Mouse (Mus musculus) lung, adult 2 months (tissue): ENCODE results near the gene Sgsm2. TPM values are rescaled to one million over a fixed set of nuclear protein-coding genes. Genes with fewer than 3 reads are reported as not detected.
A peak's percentile ranks its signal among the peaks of the same experiment; 100 is the strongest.

Source experiments
- DNase-seq: peaks from one replicate; pipeline ENCODE4 v3.0.0; 2022
- H3K4me1 ChIP-seq: fragments of 200-500 bp; 2 replicates; pipeline ENCODE4 v1.6.1; 2011; ENCODE audit warnings: low read length; ENCODE audit not compliant: control insufficient read depth, insufficient read depth
- H3K4me3 ChIP-seq: fragments of 200-500 bp; replicated peaks from 2 replicates; pipeline ENCODE3; 2011; ENCODE audit warnings: low read depth, mild to moderate bottlenecking, control low read depth, low read length; ENCODE audit errors: extremely low read depth
- CTCF ChIP-seq: fragments of 200-500 bp; IDR thresholded peaks from 2 replicates; pipeline ENCODE4 v1.5.1; 2011; ENCODE audit warnings: mild to moderate bottlenecking, low read length, control low read depth; ENCODE audit not compliant: insufficient read depth
- POLR2A ChIP-seq: fragments of 200-500 bp; IDR thresholded peaks from 2 replicates; pipeline ENCODE4 v1.6.1; 2011; ENCODE audit warnings: low read depth, mild to moderate bottlenecking, control low read depth, low read length, borderline replicate concordance; ENCODE audit errors: extremely low read depth
- WGBS: fragments of 180-500 bp; shearing (Covaris S2); methylation state at CpG from one replicate; pipeline ENCODE4 v1.1.7; 2018; 5-methylcytosine and 5-hydroxymethylcytosine counted together
- polyA plus RNA-seq: library from polyadenylated mRNA; depleted of rRNA; stranded (reverse); fragments of >200 nt; gene quantifications from 2 replicates; pipeline ENCODE4 v1.2.3, GENCODE M21; 2012; rRNA removed

The Sgsm2 gene
- polyA plus RNA-seq, result 19.3 and 22.1 TPM in 2 replicates

DNA sequence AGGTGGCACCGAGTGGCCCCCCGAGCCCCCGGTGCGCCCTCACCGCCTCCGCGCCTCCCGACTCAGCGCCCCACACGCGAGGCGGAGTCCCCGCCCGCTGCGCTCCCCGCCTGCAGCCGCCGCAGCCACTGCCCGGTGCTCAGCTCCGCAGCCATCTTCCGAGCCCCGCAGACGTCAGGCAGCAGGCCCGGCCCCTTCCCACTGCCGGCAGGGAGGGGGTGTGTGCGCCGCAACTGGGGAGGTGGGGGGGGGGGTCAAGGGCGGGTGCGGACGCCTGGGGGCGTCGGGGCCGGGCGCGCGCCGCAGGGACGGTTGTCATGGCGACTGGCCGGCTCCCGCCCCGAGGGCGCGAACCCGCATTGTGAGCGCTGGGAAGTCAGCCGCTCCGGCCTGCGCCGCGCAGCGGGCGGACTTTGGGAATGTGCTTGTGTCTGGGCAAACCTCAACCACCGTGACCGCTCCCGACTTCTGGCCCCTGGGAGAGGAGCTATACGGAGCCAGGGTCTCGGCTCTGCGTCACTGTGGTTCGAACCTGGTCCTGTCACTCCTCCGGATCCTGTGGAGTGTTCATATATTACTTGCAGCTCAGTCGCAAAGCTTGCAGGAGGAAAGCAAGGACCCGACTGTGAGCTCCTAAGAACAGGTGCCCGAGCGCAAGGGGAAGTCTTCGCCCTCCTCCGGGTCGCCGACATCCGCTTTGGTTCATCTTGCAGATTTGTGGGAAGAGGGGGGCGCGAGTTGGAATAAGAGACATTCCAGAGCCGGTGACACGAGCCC is at the start of gene Sgsm2:
Gene Sgsm2, minus strand, starts transcription at position 160 of the 777 bp plus-strand sequence.
- under 1% methylated on average over 67 of the region's 74 CpGs for WGBS
- no peak for TF ChIP-seq CTCF
- TF ChIP-seq POLR2A, result 0 out of 2 replicates have a peak, but pooled peaks have one; percentile 5
- peak; percentile 67 for DNase-seq
- H3K4me1 ChIP-seq, result peaks cover 5% of the 10 kb centered on the region; the same call in 1 of the 2 replicates
- H3K4me3 ChIP-seq, result peak within 1 kb of the TSS; percentile 87

DNA sequence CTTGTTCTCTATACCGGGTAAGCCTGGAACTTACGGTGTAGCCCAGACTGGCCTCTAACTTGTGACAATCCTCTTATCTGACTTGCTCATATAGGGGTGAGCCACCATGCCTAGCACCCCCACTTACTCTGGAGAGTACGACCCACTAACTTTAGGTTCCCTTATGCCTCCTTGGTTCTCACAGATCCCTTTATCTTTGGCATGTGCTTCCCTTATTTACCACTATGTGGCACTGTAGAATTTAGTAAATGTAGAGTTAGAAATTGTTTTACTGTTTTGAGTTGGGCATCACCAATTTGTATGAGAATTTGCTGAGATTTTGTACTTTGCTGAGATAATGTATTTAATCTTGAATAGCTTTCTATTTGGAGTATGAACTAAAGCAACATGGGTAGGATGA is 49.5 kb upstream of the Sgsm2 start:
- TF ChIP-seq POLR2A (no peak), CTCF (no peak)
- DNase-seq, result no peak
- H3K4me3 ChIP-seq, result no peak overlapping the region
- 71% methylated on average over 3 of the region's 3 CpGs for WGBS
- no peaks in the 10 kb centered on the region for H3K4me1 ChIP-seq

DNA sequence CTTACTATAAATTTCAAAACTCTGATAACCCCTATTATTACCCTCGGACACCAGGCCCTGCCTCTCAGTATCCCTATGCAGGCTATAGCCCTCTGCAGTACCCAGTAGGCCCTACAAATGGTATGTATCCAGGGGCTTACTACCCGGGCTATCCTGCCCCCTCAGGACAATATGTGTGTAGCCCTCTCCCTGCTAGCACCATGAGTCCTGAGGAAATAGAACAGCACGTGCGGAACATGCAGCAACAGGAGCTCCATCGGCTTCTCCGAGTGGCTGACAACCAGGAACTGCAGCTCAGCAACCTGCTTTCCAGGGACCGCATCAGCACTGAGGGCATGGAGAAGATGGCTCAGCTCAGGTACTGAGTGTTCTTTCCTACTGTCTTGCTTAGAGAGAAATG is 33.5 kb upstream of the Sgsm2 start:
- 92% methylated on average over 7 of the region's 7 CpGs for WGBS
- H3K4me3 ChIP-seq, result no peak overlapping the region
- TF ChIP-seq CTCF, result no peak
- no peak for TF ChIP-seq POLR2A
- no peak for DNase-seq
- peaks cover 5% of the 10 kb centered on the region for H3K4me1 ChIP-seq

DNA sequence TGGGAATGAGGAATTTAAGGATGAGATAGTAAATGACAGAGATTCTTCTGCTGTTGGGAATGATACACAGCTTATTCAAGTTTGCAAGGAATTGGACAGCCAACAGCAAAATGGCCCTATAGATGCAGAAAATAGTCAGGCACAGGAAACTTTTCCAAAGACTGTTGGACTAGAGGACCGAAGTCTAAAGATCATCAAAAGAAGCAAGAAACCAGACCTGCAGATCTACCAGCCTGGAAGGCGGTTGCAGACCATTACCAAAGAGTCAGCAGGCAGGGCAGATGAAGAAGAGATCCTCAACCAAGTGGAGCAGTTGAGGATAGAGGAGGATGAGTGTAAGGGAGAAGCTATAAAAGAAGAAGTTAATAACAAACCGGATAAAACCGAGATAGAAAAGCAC is 32.3 kb upstream of the Sgsm2 start:
- TF ChIP-seq POLR2A (no peak), CTCF (no peak)
- no peak for DNase-seq
- 87% methylated on average over 4 of the region's 4 CpGs for whole genome bisulfite sequencing
- Histone ChIP-seq H3K4me3 (no peak overlapping the region), H3K4me1 (peaks cover 7% of the 10 kb centered on the region)

DNA sequence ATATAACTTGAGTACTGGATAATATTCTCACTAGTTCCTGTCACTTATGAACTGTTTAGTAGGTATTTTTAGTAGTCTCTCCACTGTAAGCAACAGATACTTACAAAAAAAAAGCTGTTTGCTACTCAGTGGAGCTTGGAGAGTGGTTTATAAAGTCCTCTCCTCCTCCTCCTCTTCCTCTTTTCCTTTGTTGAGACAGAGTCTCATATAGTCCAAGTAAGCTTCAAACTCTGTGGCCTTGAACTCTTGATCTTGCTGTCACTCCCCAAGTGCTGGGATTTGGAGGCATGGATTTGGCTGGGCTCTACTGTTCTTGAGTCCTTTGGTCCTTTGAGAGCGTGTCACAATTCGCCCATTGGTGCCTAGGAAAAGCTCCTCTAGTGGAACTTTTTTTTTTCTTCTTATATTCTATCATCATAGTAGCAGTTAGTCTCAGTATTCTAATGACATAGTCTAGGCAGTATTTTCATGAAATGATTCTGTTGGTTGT is 30.4 kb upstream of the Sgsm2 start:
- H3K4me3 ChIP-seq, result no peak overlapping the region
- no peak for DNase-seq
- TF ChIP-seq POLR2A, result no peak
- no peak for TF ChIP-seq CTCF
- WGBS, result 73% methylated on average over 2 of the region's 2 CpGs
- H3K4me1 ChIP-seq, result peaks cover 7% of the 10 kb centered on the region

DNA sequence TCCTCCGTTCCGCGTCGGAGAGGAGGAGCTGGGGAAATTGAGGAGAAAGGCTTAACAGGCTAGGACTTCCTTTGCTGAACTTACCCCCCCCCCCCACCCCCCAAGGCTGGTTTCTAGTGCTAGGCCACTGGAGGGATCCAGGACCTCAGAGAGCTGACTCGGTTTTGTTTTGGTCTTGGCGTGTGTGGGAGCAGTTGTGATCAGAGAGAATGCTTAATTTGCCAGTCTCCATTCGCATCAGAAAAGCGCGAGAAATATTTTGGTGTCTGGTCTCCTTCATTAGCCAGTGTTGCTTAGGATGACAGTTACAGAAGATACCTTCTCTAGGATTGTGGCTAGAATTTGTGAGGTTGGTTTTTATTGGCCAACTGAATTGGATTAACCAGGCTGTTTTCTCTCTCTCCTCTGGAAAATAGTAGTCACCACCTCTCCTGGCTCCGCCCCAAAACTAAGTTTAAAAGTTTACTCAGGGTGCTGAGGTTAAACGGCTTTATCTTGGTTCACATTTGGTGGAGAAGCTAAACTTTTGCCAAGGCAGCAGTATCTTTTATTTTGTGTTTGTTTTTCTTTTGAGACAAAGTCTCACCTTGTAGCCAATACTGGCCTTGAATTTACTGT is 29.6 kb upstream of the Sgsm2 start:
- TF ChIP-seq POLR2A, result no peak
- TF ChIP-seq CTCF, result no peak
- 3% methylated on average over 11 of the region's 11 CpGs for WGBS
- peaks cover 7% of the 10 kb centered on the region for H3K4me1 ChIP-seq
- peak; percentile 32 for DNase-seq
- H3K4me3 ChIP-seq, result peak overlapping the region; percentile 81

DNA sequence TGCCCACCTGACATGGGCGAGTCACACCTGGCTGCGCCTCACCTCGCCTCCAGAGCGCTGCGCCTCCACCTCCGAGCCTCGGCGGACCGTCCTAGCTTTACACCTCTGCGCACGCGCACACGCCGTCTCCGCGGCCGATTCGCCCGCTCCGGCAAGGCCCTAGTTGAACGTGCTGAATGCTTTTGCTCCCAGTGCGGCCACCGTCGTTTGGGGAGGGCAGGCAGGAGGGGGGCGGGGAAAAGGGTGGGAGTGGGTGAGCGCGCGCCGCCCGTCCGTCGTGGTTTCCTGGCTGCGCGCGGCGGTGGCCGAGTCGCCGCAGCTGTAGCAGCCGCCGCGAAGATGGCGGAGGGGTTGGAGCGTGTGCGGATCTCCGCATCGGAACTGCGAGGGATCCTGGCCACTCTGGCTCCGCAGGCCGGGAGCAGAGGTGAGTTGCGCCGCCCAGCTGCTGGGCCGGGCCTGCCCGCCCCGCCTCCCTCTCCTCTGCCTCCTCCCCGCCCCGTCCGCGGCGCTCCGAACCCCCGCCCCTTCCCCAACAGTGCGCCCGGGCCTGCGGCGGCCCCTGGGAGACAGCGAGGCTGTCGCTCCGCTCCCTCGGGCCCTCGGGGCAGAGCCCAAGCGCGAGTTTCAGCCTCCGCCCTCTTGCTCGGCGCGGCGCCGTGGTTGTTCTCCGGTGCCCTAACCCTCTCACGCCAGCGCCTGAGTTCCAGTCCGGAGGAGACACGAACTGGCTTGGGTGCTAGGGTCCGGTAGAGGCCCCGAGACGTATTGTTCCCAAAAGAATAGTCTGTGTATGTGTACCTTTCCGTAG is 28.9 kb upstream of the Sgsm2 start, which contains the start of the genes Smg6 and Srr:
Gene Smg6, plus strand, starts transcription at position 247 of the 811 bp plus-strand sequence.
Gene Srr, minus strand, starts transcription at position 372 of the 811 bp plus-strand sequence.
- DNase-seq, result peak; percentile 91
- Histone ChIP-seq H3K4me1 (peaks cover 7% of the 10 kb centered on the region), H3K4me3 (peak within 1 kb of the TSS; percentile 81)
- under 1% methylated on average over 83 of the region's 88 CpGs for WGBS
- peak; percentile 79 for TF ChIP-seq POLR2A
- no peak for TF ChIP-seq CTCF

DNA sequence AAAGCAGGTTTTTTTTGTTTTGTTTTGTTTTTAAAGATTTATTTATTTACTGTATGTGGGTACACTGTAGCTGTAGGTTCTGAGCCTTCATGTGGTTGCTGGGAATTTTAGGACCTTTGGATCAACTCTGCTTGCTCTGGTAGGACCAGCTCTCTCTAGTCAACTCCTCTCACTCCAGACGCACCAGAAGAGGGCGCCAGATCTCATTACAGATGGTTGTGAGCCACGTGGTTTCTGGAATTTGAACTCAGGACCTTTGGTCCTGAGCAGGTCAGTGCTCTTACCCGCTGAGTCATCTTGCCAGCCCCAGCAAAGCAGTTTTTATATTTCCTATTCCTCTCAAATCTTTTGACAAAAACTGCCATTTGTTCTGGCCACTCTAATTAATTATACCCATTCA is 27.3 kb upstream of the Sgsm2 start:
- 53% methylated on average over 4 of the region's 4 CpGs for WGBS
- Histone ChIP-seq H3K4me1 (peaks cover 7% of the 10 kb centered on the region), H3K4me3 (no peak overlapping the region)
- no peak for DNase-seq
- 0 out of 2 replicates have a peak, but pooled peaks have one; percentile 22 for TF ChIP-seq CTCF
- TF ChIP-seq POLR2A, result no peak

DNA sequence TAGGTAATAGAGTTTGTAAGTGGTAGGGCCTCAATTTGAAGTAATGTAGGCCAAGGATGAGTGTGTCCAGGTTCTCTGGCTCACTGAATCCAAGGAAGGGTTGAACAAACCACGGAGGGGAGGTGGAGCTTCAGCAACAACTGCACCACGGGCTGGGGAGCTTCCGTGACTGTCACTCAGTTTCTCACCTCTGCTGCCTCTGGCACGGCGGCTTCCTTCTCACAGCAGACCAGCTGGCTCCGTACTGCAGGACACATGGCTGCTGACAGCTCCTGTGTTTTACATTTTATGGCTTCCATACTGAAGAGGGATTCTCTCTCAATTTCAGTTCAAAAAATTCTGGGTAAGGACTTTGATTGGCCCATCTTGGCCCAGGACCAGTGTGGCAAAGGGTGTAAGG is 22.4 kb upstream of the Sgsm2 start:
- Histone ChIP-seq H3K4me3 (no peak overlapping the region), H3K4me1 (no peaks in the 10 kb centered on the region)
- TF ChIP-seq POLR2A (no peak), CTCF (no peak)
- WGBS, result 75% methylated on average over 6 of the region's 6 CpGs
- DNase-seq, result no peak
